Mouse (Mus musculus) B cell, adult 2 months (primary cell): ENCODE results near the gene Mettl26.
A peak's percentile ranks its signal among the peaks of the same experiment; 100 is the strongest.
"Not testable (repeated sequence)": the region's sequence is repeated elsewhere in the genome, so short reads cannot be mapped to it uniquely, and the experiment has no call there.

ENCODE experiments used
- DNase-seq, 2 experiments: peaks; one replicate each; pipeline ENCODE4 v3.0.0; 2022

Mettl26 gene

GRCm38 (mm10) chr17:25869954-25870353 is 4.9 kb upstream of the Mettl26 start:
- DNase-seq, result no peak

DNA sequence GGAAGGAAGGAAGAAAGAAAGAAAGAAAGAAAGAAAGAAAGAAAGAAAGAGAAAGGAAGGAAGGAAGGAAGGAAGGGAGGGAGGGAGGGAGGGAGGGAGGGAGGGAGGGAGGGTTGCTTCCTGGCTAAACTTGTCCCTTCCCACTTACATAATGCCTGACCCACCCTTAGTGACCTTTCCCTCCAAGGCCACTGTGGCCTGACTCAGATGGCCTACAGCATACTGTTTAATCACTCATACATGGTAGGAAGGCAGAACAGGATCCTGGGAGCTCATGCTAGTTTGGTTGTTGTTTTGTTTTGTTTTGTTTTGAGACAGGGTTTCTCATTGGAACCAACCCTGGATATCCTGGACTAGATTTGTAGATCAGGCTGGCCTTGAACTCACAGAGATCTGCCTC is 3.3 kb upstream of the Mettl26 start:
- not testable (repeated sequence) for DNase-seq

- no peak for DNase-seq
These were observed 2.2 kb upstream of the Mettl26 start for GRCm38 (mm10) chr17:25872676-25873075.

DNA sequence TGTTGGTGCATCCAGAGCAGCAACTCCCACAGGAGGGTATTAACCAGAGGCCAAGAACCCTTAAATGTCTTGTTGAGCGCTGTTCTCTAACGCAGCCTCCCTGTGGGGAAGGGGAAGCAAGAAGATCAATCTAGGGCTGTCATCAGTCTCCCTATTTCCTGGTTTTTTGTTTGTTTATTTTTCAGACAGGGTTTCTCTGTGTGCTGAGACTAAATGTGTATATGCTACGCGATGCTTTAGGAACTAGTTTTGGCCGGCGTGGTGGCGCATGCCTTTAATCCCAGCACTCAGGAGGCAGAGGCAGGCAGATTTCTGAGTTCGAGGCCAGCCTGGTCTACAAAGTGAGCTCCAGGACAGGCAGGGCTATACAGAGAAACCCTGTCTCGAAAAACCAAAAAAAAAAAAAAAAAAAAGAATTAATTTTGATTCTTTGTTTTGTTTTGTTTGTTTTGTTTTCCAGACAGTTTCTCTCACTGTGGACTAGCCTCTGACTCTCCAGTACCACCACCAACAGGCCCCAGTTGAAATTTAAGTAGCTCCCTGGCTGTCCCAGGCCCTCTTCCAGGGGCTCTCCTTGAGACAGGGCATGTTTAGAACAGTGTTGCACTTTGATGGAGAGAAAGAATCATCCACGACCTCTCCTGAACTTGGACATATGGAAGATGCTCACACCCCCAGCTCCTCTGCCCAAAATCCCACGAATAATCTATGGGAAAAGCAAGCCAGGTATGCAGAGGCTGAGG is 1.3 kb upstream of the Mettl26 start:
- DNase-seq, result no peak

DNA sequence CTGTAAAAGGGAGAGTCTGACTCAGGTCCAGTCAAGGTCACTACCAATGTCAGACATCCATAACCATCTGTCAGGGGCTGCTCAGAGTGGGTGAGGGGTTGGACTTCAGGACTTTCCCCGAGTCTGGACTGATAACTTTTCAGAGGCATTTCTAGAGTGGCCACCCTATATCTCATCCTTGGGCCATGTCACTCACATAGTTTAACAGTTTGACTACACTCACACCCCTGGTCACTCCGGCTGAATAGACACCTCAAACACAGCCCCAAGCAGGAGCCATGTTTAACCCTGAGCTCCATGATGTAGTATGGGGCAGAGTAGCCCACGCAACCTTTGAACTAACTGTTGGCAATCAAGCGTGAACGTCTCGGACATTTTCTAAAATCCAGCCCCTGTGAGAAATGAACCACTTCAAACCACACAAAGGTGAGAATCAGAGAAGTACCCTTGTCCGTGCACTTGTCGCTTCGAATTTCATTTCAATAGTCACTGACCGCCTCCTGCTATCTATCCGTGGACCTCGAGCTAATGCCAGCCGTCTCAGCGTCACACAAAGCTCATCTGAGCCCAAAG is 640 bp upstream of the Mettl26 start:
- no peak for DNase-seq

DNA sequence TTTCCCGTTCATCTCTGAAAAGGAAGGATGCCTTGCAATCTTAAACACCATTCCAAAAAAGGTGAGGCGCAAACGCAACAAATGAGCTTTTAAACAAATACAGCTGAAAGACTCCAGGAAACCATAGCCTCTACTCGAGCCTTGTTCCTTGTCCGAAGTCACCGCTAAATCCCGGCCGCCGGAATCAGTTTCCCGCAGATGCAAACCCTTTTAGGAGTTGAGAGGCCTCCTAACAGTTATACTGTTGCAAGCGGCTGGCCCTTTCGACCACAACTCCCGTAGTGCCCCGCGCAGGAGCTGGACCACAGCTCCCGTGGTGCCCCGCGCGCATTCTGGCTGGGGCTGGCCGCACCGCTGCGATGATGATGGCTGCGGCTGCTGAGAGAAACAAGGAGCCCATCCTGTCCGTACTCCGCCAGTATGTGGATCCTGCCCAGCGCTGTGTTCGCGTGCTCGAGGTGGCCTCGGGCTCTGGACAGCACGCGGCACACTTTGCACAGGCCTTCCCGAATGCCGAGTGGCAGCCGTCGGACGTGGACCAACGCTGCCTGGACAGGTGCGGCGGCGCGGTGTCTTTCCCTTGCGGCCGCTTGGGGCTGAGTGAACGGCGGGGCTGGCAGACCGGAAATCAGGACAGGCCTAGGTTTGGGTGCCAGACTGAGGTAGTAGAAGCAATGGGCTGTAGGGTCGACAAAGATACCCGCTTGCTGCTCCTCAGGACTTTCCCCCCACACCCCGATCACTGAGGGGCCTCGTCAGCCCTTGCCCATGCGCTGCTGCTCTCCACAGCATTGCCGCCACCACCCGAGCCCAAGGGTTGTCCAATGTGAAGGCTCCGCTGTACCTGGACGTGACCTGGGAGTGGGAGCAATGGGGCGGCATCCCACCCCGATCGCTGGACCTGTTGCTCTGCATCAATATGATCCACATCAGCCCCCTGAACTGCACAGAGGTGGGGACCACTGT is 580 bp downstream of the Mettl26 start:
- peak; percentile 86 to 87 for DNase-seq

DNA sequence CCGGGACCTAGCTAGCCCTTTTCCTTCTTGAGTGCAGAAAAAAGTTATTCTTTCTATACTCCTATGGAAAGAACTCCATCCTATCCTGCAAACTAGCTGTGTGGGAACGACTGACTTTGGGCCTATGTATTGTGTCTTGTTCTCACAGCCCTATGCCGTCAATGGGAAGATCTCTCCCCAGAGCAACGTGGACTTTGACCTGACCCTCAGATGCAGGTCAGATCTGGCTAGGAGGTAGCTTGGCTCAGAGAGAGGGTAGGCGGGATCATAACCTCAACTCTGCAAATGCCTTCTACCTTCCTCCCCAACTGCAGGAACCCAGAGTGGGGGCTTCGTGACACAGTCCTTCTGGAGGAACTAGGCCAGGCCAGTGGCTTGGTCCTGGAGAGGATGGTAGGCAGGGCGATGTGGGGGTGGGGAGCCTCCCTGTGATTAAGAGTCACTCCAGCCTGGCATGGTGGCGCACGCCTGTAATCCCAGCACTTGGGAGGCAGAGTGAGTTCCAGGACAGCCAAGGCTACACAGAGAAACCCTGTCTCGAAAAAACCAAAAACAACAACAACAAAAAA is 1.6 kb downstream of the Mettl26 start:
- no peak for DNase-seq

DNA sequence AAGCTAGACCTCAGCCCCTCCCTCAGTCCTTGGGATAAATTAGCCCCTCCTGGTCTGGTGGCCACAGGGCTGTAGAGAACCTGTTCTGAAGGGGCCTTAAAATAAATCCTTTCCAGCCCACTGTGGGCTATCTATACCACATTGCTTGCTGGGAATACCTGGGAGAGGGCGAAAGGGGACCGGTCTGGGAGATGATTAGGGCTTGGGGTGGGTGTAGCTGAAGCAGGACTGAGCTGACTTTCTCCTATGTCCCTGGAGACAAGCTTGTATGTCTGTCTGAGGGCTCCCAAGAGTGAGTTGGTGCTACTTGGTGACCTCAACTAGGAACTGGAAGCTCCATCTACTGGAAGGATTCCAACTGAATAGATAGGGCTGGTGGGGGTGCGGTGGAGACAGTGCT is 2.2 kb downstream of the Mettl26 start:
- DNase-seq, result no peak

DNA sequence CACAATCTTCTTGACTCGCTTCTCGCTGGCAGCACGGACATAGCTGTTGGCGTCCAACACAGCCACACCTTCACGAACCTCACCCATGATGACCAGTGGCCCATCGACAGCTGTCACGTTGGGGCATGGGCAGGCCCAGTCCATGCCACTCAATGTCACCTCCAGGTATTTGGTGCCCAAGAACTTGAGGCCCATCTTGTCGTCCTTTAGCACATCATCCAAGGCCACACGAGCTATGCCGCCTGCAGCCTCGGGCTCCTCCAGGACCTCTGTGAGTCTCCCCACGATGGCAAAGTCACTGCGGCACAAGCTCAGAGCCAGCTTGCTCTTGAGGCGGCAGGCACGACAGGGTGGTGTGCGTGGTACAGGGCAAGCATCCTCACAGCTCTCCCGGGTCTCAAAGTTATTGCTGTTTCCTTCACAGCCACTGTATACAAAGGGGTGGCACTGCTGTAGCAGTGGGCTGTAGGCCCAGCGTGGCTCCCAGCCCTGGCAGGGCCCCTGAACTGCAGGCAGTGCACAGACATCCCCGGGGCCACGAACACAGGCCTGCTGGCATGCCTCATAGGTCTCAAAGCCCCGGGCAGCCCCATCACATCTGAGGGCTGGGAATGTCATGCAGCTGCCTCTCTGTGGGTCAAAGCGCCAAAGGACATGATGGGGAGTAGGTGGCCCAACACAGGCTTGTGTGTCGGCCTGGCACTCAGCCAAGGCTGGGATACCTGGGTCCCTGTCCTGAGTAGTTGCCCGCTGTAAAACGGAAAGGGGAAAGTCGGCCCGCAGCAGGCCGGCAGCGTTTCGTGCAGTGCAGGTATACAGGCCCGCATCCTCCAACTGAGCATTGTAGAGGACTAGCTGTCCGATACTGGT is 3.1 kb downstream of the Mettl26 start:
- no peak for DNase-seq

DNA sequence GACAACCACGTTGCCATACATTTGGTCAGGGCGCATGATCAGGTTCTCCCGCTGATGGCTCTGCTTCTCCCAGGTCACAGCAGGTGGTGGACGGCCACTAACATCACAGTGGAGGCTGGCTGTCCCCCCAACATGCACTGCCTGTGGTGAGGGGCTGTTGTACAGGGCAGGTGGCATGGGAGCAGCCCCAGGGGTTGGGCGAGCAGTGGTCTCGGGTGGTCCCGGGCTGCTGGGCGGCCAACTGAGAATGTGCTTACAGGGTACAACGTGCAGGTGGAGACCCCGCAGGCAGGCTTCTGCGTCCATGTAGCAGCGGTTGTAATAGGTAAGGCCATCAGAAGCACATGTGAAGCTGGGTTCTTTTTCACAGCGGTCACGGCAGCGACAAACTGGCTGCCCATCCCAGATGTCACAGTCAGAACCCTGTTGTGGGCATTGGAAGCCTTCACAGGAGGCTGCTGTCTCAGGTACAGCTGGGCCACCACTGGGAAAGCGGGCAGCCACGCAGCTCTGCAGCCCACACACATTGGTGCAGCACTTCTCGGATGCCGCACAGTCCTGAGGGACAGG is 3.8 kb downstream of the Mettl26 start:
- DNase-seq, result no peak

- DNase-seq, result no peak
These were observed 4.4 kb downstream of the Mettl26 start for GRCm38 (mm10) chr17:25879261-25879660.

DNA sequence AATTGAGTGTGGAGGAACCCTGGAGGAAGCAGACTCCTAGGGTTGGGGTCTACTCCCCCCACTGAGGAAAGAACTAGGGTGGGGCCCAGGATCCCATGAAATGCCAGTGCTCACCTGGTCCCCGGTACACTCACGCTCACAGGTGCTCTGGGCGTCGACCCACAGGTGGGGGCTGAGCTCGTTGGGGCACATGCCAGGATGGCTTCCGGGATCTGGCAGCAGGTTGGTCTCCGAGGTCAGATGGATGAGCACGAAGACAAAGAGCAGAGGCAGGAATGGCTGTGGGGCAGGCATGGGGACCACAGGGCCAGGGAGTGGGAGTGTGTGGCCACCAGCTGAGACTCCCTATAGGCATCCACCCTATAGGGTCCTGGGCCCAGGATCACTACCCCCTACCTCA is 4.9 kb downstream of the Mettl26 start:
- DNase-seq, result no peak

GRCm38 (mm10) chr17:25880196-25880910 is 5.5 kb downstream of the Mettl26 start, which contains the start of gene Wfikkn1:
TSS of gene Wfikkn1 (minus strand) at chr17:25880858.
- DNase-seq, result no peak

DNA sequence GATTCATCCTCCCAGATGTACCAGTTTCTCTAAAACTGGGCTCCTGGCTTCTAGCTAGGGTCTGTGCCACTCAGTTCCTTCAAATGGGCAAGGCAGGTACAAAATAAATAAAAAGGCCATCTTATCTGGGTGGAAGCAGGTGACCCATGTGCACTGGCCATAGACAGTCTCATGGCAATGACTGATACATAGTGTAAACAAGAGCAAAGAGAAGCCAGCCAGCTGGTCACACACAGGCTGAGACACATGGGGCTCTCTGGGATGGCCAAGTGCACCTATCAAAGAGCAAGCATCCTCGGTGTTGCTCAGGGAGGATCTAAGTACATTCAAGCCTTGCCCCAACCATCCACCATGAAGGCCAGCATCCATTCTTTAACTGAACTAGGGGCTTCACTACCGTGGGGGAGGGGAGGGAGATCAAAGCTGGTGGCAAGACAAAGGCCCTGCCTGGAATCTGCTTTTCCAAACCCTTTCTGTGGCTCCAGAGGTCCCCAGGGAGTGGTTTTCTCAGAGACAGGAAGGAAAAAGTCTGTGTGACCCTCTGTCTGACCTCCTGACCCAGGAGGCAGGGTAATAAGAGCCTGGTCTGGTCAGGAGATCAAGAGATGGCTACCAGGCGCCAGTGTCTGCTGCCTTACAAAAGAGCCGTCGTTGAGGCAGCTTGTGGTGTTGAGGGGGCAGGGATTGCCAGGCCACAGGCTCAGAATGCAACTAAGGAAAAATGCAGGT is 6.2 kb downstream of the Mettl26 start:
- DNase-seq, result no peak

DNA sequence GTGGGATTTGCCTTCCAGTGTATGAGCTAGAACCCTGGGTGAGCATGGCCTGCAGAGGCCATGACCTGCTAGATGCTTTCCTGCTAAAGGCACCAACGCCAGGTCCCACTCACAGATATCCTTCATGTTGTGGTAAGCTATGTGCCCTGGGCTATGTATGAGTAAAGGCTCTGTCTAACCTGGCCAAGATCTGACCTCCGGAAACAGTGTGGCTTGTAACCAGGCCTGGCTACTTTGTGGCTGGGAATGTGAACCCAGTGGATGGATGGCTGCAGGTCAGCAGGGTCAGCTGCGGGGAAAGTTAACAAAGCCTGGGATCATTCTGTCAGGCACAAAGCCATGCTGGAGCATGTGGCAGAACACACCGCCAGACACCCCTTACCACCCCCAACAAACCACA is 6.8 kb downstream of the Mettl26 start:
- no peak for DNase-seq

GRCm38 (mm10) chr17:25882306-25882705 is 7.4 kb downstream of the Mettl26 start:
- DNase-seq, result no peak

DNA sequence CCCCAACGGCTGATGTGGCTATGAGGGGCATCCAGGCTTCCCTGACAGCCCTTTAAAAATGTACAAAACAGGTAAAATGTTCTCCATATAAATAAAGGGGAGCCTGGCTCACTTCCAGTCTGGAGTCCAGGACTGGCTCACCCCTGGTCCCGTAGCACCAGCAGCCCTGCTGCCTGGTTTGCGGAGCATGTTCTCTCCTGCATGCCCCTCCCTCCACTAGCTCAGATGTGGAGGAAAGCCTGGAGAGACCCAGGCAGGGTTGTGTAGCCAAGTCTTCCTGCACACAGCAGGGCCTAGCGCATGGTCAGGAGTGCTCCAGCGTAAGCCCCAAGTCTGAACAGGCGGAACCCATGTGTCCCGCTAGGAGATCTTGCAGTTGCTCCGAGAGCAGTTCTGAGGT is 8.4 kb downstream of the Mettl26 start:
- DNase-seq, result no peak

DNA sequence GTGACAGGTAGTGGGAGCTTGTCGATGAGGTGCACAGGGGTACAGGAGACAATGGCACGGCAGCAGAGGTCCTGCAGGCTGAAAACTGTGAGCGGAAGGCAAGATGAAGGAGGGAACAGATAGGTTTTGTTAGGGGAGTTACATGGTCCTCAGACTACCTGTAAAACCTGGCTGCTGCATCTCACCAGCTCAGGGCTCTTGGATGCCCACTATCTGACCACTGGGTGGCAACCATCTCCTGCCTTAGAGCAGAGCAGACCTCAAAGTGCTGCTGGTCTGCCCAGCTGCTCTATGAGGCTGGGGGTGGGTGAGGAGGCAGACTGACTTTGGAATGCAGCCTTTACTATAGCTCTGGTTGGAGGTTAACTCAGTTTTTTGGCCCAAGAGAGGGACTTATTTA is 8.9 kb downstream of the Mettl26 start:
- DNase-seq, result no peak

GRCm38 (mm10) chr17:25885636-25886035 is 10.8 kb downstream of the Mettl26 start:
- DNase-seq, result peak; percentile 30 to 32

DNA sequence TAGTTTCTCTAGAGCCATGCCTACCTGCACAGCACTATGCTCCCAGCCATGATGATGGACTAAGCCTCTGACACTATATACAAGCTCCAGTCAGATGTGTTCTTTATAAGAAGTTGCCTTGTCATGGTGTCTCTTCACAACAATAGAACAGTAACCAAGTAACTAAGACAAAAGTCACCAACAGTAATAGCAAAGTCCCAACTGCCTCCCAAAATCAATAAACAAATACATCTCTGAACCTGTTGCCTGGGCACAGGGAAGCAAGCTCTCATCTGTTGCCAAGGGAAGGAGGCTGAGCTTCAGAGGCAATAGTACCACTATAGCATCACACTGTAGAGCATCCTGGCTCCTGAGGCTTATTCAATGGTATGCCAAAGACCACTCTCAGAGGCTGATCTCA is 11.9 kb downstream of the Mettl26 start:
- no peak for DNase-seq
